Mouse (Mus musculus) ES-E14 (cell line): ENCODE measurements around the gene Npr3. TPM values are rescaled to one million over a fixed set of nuclear protein-coding genes. Genes with fewer than 3 reads are reported as not detected.

Experiments used
- DNase-seq: peaks from one replicate; pipeline ENCODE4 v3.0.0-alpha.2; 2013; ENCODE audit warnings: low read depth, low spot score
- H3K27ac ChIP-seq: 2 replicates; pipeline ENCODE4 v1.5.1; 2012; ENCODE audit warnings: low read depth, mild to moderate bottlenecking, low read length, moderate library complexity, mixed read lengths; ENCODE audit not compliant: poor library complexity, insufficient read depth, severe bottlenecking
- H3K36me3 ChIP-seq: 2 replicates; pipeline ENCODE4 v1.6.1; 2012; ENCODE audit warnings: mild to moderate bottlenecking, low read length, moderate library complexity, mixed read lengths; ENCODE audit not compliant: control insufficient read depth, poor library complexity, insufficient read depth, severe bottlenecking
- H3K4me1 ChIP-seq, 2 experiments: fragments of 150-350 bp in 1 of 2; sonication (generic) in 1 of 2; 2 replicates each; pipeline ENCODE4 v1.6.1; 2012; ENCODE audit warnings: low read length in 2 of 2, mild to moderate bottlenecking in 1 of 2, mixed read lengths in 1 of 2; ENCODE audit not compliant: control insufficient read depth in 2 of 2, insufficient read depth in 2 of 2, poor library complexity in 1 of 2
- H3K4me3 ChIP-seq, 2 experiments: fragments of 150-350 bp in 1 of 2; sonication (generic) in 1 of 2; 2 replicates each; pipeline ENCODE4 v1.5.1; 2012; ENCODE audit warnings: low read length in 2 of 2, low read depth in 1 of 2, mild to moderate bottlenecking in 1 of 2, mixed read lengths in 1 of 2; ENCODE audit not compliant: insufficient read depth in 1 of 2, poor library complexity in 1 of 2, severe bottlenecking in 1 of 2
- H3K9ac ChIP-seq: 2 replicates; pipeline ENCODE4 v1.6.1; 2012; ENCODE audit warnings: low read depth, mild to moderate bottlenecking, low read length, mixed read lengths; ENCODE audit not compliant: poor library complexity, insufficient read depth, severe bottlenecking
- H3K9me3 ChIP-seq: fragments of 150-350 bp; sonication (generic); 2 replicates; pipeline ENCODE4 v1.6.1; 2012; ENCODE audit warnings: low read depth, mild to moderate bottlenecking, low read length; ENCODE audit not compliant: control insufficient read depth, insufficient read depth
- CHD2 ChIP-seq: IDR thresholded peaks from 2 replicates; pipeline ENCODE4 v1.6.1; 2014; ENCODE audit warnings: mild to moderate bottlenecking, low read depth, low read length, inconsistent platforms
- HCFC1 ChIP-seq: IDR thresholded peaks from 2 replicates; pipeline ENCODE4 v1.6.1; 2012; ENCODE audit warnings: low read length, inconsistent platforms, borderline replicate concordance; ENCODE audit not compliant: insufficient read depth
- MAFK ChIP-seq: IDR thresholded peaks from 2 replicates; pipeline ENCODE4 v1.6.1; 2014; ENCODE audit warnings: mild to moderate bottlenecking, low read depth, low read length, inconsistent platforms; ENCODE audit not compliant: insufficient read depth
- ZC3H11A ChIP-seq: IDR thresholded peaks from 2 replicates; pipeline ENCODE4 v1.6.1; 2012; ENCODE audit warnings: low read depth, mild to moderate bottlenecking, inconsistent platforms, low read length, borderline replicate concordance
- ZNF384 ChIP-seq: IDR thresholded peaks from 2 replicates; pipeline ENCODE4 v1.6.1; 2012; ENCODE audit warnings: low read depth, low read length, inconsistent platforms
- in situ Hi-C, 2 experiments: fragments of 600-800 bp; cut with MboI; formaldehyde crosslinking; loops; one replicate each; pipeline ENCODE4 v1.15.1; 2025; ENCODE audit warnings: low sequenced_read_pairs in 2 of 2, inconsistent platforms in 1 of 2; ENCODE audit not compliant: unreplicated experiment in 2 of 2
- total RNA-seq: library from RNA; depleted of rRNA; stranded (reverse); fragments of 300-350 nt; gene quantifications from 2 replicates; pipeline ENCODE4 v1.2.3, GENCODE M21; 2012; rRNA removed

The Npr3 gene
- 3.3 and 3.4 TPM in 2 replicates for total RNA-seq

DNA sequence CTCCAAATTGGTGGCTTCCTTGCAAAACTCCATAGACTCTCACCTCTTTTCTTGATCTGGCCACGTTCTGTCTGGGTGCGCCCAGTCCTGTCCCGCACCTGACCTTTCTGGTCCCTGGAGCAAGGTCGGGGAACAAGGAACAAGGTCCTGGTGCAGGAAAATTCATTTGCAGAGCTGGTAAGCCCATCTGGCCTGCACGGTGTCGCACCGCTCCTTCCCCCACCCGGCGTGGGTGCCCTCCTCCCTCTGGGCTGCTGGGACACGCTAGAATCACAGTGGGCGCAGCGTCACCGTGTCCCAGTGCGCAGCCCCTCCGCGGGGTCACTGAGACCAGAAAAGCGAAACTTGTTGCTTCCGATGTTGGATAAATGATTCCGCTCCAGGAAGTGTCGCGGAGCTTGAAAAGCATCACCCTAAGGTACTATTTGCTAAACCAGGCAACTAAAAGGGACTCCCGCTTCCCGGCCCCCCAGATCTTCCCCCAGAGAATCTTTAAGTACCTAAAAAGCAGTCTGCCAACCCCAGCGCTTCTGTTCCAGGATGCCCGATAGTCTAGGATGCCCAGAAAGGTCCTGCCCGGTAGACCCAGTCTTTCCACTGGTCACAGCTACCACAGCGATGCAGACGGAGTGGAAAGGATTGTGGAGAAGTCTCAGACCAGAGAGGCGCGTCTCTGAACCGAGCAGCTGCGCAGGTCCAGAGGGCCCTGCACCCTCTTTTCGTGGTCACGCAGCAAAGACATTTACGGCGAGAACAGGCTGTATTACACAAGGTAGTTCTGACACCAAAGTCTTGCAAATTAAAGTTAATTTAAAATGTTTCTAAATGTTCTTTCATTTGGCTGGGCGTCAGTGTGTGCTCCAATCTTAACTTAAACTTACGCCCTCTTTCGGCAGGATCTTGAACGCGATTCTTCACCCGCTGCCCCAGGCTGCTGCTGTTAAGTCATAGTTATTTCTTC is at the start of gene Npr3:
Gene Npr3, minus strand, starts transcription at position 717 of the 961 bp plus-strand sequence.
- Histone ChIP-seq H3K9me3 (no peaks in the 10 kb centered on the region), H3K9ac (peak within 1 kb of the TSS; percentile 51; the same call in 1 of the 2 replicates), H3K27ac (no peak within 1 kb of the TSS), H3K4me3 (peak within 1 kb of the TSS; percentile 60 to 69), H3K36me3 (no peaks in the 10 kb centered on the region), H3K4me1 (peaks cover 0 to 6% of the 10 kb centered on the region in 2 experiments; a peak in 2 of 4 replicates)
- in situ Hi-C loops = no loop called here
- no peak for TF ChIP-seq ZNF384
- TF ChIP-seq ZC3H11A = 0 out of 2 replicates have a peak, but pooled peaks have one; percentile 10
- DNase-seq = peak; percentile 60

DNA sequence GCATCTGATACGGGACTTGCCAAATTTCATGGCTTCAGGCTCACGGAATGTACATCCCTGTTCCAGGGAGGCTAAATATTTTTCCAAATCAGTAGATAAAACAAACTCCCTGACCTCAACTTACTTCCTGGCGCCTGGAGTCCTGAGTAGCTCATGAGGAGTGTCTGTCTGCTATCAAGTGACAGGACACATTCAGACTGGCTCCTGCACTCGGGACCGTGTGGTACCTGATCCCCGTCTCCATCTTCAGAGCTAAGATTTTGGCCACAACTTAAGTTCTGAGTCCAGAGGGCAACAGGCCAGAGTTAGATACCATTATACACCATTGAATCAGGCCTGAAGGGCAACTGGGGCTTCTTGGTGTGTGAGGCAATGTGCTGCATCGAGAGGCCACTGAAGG is 49.0 kb upstream of the Npr3 start:
- no peaks in the 10 kb centered on the region for H3K9me3 ChIP-seq
- no peak overlapping the region for H3K4me3 ChIP-seq
- H3K9ac ChIP-seq = no peak overlapping the region
- H3K27ac ChIP-seq = no peak overlapping the region
- H3K4me1 ChIP-seq = no peaks in the 10 kb centered on the region
- no peak for DNase-seq
- in situ Hi-C loops = loop anchor here in 1 of 2 experiments (25.0 kb wide), 2 partner anchors 369 to 544 kb away; no protein-coding TSS in a partner anchor
- H3K36me3 ChIP-seq = no peaks in the 10 kb centered on the region
- TF ChIP-seq ZNF384 (no peak), HCFC1 (no peak), CHD2 (no peak), MAFK (no peak), ZC3H11A (no peak)

DNA sequence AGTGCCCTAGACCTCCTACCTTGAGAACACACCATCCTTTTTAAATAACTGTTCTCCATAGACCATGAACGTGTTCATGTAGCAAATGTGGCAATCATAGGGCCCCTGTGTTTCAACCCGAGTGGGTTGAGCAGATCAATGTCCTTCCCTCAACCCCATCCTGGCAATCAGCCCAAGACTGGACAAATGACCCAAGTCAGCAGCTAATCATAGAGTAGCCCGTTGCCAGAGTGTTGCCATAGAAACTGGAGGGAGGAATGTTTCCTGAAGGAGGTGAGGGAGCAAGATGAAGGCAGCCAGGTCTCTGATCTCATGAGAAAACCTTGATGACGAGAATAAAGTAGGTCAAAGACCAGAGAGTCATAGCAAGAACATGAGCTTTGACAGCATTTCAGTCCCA is 47.1 kb upstream of the Npr3 start:
- H3K36me3 ChIP-seq = no peaks in the 10 kb centered on the region
- in situ Hi-C loops = loop anchor here in 1 of 2 experiments (25.0 kb wide), 2 partner anchors 367 to 542 kb away; no protein-coding TSS in a partner anchor
- no peaks in the 10 kb centered on the region for H3K4me1 ChIP-seq
- H3K9ac ChIP-seq = no peak overlapping the region
- no peak overlapping the region for H3K27ac ChIP-seq
- no peaks in the 10 kb centered on the region for H3K9me3 ChIP-seq
- no peak for DNase-seq
- H3K4me3 ChIP-seq = no peak overlapping the region
- TF ChIP-seq CHD2 (no peak), MAFK (no peak), ZNF384 (no peak), ZC3H11A (no peak), HCFC1 (no peak)

DNA sequence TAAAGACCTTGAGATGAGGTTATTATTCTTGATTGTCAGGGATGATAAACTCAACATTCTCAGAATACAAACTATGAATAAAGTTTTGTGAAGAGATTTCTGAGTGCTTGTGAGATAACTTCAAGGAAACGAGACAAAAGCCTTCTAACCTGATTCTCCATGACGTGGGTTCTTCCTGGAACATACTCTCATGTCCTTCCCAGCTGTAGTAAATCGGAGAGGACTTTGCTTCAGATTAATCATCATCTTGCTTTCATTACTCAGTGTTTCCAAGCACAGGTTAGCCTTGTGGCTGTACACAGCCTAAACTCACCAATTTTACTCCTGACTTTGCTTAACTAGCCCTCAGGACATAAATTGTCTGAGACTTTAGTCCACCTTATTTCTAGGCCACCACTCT is 45.1 kb upstream of the Npr3 start:
- no peak overlapping the region for H3K9ac ChIP-seq
- no peak for DNase-seq
- no peaks in the 10 kb centered on the region for H3K9me3 ChIP-seq
- no peak overlapping the region for H3K4me3 ChIP-seq
- no peaks in the 10 kb centered on the region for H3K36me3 ChIP-seq
- no peak overlapping the region for H3K27ac ChIP-seq
- H3K4me1 ChIP-seq = no peaks in the 10 kb centered on the region
- no peak for TF ChIP-seq ZC3H11A
- TF ChIP-seq CHD2 = no peak
- no peak for TF ChIP-seq MAFK
- no peak for TF ChIP-seq HCFC1
- TF ChIP-seq ZNF384 = no peak
- in situ Hi-C loops = loop anchor here in 1 of 2 experiments (25.0 kb wide), 2 partner anchors 365 to 540 kb away; no protein-coding TSS in a partner anchor
